Mouse (Mus musculus): Measurements from ENCODE around the gene Slc2a8. TPM values are rescaled to one million over a fixed set of nuclear protein-coding genes. Genes with fewer than 3 reads are reported as not detected.

The Slc2a8 gene
- total and polyA plus RNA-seq, 2 experiments, result 7.9 to 59.4 TPM

DNA sequence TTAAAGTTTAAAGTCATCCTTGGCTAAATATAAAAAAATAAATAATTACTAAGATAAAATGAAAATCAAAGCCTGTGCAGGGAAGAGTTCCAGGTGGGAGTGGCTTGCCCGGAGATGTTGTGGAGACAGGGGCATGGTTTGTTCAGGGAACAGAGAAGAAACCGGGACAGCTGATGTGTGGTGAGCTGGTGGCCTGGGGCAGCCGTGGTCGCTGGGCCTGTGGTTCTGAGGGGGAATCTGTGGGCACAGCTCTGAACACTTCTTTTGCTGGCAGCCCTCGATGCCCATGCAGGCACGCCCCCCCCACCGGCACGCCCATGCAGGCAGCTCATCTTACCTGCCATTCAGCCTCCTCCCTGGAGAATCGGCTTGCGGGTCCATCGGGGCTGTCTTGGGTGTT, 34.4 kb downstream of the Slc2a8 start:
- Histone ChIP-seq H3K4me3 (ENCODE audit: insufficient read depth, low read depth, low read length) (no peak overlapping the region), H3K9ac (ENCODE audit: low read depth, low read length) (no peak overlapping the region), H3K4me1 (ENCODE audit: control insufficient read depth, insufficient read depth, low read length) (no peaks in the 10 kb centered on the region), H3K27ac (replicated peaks; ENCODE audit: insufficient read depth, low read depth, low read length) (no peak overlapping the region), H3K79me2 (ENCODE audit: control insufficient read depth, insufficient read depth, low read length) (no peaks in the 10 kb centered on the region), H3K36me3 (ENCODE audit: control insufficient read depth, insufficient read depth, low read length) (peaks cover 8% of the 10 kb centered on the region; the same call in 1 of the 2 replicates), H3K27me3 (ENCODE audit: control insufficient read depth, insufficient read depth, low read length) (no peaks in the 10 kb centered on the region)
- TF ChIP-seq CTCF (IDR thresholded peaks at IDR 0.05; ENCODE audit: low read depth, low read length), result no peak
- TF ChIP-seq POLR2A (IDR thresholded peaks at IDR 0.05; ENCODE audit: extremely low read depth, insufficient read depth, low read length), result no peak
- no peak for DNase-seq (ENCODE audit: extremely low read depth, low read depth, low spot score)
- WGBS, result 94% methylated on average over 11 of the region's 11 CpGs

DNA sequence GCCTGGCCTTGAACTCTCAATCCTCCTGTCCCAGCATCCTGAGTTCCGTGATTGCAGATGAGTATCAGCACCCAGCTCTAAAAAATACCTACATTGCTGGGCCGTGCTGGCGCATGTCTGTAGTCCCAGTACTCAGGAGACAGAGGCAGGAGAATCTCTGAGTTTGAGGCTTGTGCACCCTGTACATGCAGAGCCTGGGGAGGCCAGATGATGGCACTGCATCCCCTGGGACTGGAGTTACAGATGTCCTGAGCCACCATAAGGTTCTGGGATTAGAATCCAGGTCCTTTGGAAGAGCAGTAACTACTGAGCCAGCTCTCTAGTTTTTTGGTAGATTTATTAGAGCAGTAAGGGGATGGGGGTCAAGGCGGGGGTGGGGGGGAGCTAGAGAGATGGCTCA, 41.4 kb downstream of the Slc2a8 start:
- no peaks in the 10 kb centered on the region for H3K79me2 ChIP-seq (ENCODE audit: control insufficient read depth, insufficient read depth, low read length)
- H3K27ac ChIP-seq (replicated peaks; ENCODE audit: insufficient read depth, low read depth, low read length), result no peak overlapping the region
- no peaks in the 10 kb centered on the region for H3K27me3 ChIP-seq (ENCODE audit: control insufficient read depth, insufficient read depth, low read length)
- H3K4me3 ChIP-seq (ENCODE audit: insufficient read depth, low read depth, low read length), result no peak overlapping the region
- H3K4me1 ChIP-seq (ENCODE audit: control insufficient read depth, insufficient read depth, low read length), result no peaks in the 10 kb centered on the region
- no peak for DNase-seq (ENCODE audit: extremely low read depth, low read depth, low spot score)
- 97% methylated on average over 4 of the region's 4 CpGs for WGBS
- H3K36me3 ChIP-seq (ENCODE audit: control insufficient read depth, insufficient read depth, low read length), result peaks cover 9% of the 10 kb centered on the region; the same call in 1 of the 2 replicates
- H3K9ac ChIP-seq (ENCODE audit: low read depth, low read length), result no peak overlapping the region
- no peak for TF ChIP-seq POLR2A (IDR thresholded peaks at IDR 0.05; ENCODE audit: extremely low read depth, insufficient read depth, low read length)
- TF ChIP-seq CTCF (IDR thresholded peaks at IDR 0.05; ENCODE audit: low read depth, low read length), result peak; percentile 27; the same call in 1 of the 2 replicates

- H3K27ac ChIP-seq (replicated peaks; ENCODE audit: insufficient read depth, low read depth, low read length), result no peak overlapping the region
- 93% methylated on average over 5 of the region's 5 CpGs for WGBS
- H3K9ac ChIP-seq (ENCODE audit: low read depth, low read length), result no peak overlapping the region
- no peaks in the 10 kb centered on the region for H3K27me3 ChIP-seq (ENCODE audit: control insufficient read depth, insufficient read depth, low read length)
- H3K4me1 ChIP-seq (ENCODE audit: control insufficient read depth, insufficient read depth, low read length), result no peaks in the 10 kb centered on the region
- TF ChIP-seq CTCF (IDR thresholded peaks at IDR 0.05; ENCODE audit: low read depth, low read length) (peak; percentile 17; the same call in 1 of the 2 replicates), POLR2A (IDR thresholded peaks at IDR 0.05; ENCODE audit: extremely low read depth, insufficient read depth, low read length) (no peak)
- H3K4me3 ChIP-seq (ENCODE audit: insufficient read depth, low read depth, low read length), result no peak overlapping the region
- no peaks in the 10 kb centered on the region for H3K79me2 ChIP-seq (ENCODE audit: control insufficient read depth, insufficient read depth, low read length)
- DNase-seq (ENCODE audit: extremely low read depth, low read depth, low spot score), result peak; percentile 55
- H3K36me3 ChIP-seq (ENCODE audit: control insufficient read depth, insufficient read depth, low read length), result peaks cover 7% of the 10 kb centered on the region
Observed at GRCm38 (mm10) chr2:32939418-32939817, 42.5 kb downstream of the Slc2a8 start.

DNA sequence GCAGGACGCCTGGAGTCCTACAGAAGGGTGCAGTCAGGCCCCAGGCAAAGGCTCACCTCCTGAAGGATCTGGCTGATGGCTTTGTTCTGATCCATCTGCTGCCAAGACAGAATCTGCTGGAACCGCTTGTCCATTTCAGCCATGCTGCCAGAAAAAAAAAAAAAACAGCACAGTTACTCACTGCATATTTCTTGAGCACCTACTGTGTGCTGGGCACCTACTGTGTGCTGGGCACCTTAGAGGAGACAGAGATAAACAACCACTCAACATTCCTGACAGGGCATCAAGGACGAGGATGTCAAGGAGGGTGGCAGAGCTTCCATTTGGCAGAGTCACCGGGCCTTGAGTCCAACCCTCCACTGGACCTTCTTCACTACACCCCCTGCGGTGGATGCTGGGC, 43.1 kb downstream of the Slc2a8 start:
- 96% methylated on average over 5 of the region's 5 CpGs for WGBS
- no peak for DNase-seq (ENCODE audit: extremely low read depth, low read depth, low spot score)

GRCm38 (mm10) chr2:32931730-32932129, 50.2 kb downstream of the Slc2a8 start:
- H3K27me3 ChIP-seq (ENCODE audit: control insufficient read depth, insufficient read depth, low read length), result no peaks in the 10 kb centered on the region
- no peak overlapping the region for H3K4me3 ChIP-seq (ENCODE audit: insufficient read depth, low read depth, low read length)
- 91% methylated on average over 7 of the region's 7 CpGs for WGBS
- H3K9ac ChIP-seq (ENCODE audit: low read depth, low read length), result no peak overlapping the region
- H3K79me2 ChIP-seq (ENCODE audit: control insufficient read depth, insufficient read depth, low read length), result no peaks in the 10 kb centered on the region
- peaks cover 2% of the 10 kb centered on the region for H3K36me3 ChIP-seq (ENCODE audit: control insufficient read depth, insufficient read depth, low read length)
- TF ChIP-seq CTCF (IDR thresholded peaks at IDR 0.05; ENCODE audit: low read depth, low read length), result no peak
- no peak for TF ChIP-seq POLR2A (IDR thresholded peaks at IDR 0.05; ENCODE audit: extremely low read depth, insufficient read depth, low read length)
- no peak overlapping the region for H3K27ac ChIP-seq (replicated peaks; ENCODE audit: insufficient read depth, low read depth, low read length)
- no peak for DNase-seq (ENCODE audit: extremely low read depth, low read depth, low spot score)
- peaks cover 15% of the 10 kb centered on the region; the same call in 1 of the 2 replicates for H3K4me1 ChIP-seq (ENCODE audit: control insufficient read depth, insufficient read depth, low read length)

More for the DNA sequence above, 43.1 kb downstream of the Slc2a8 start:
- Histone ChIP-seq H3K4me3 (ENCODE audit: insufficient read depth, low read depth, low read length) (no peak overlapping the region), H3K79me2 (ENCODE audit: control insufficient read depth, insufficient read depth, low read length) (no peaks in the 10 kb centered on the region), H3K4me1 (ENCODE audit: control insufficient read depth, insufficient read depth, low read length) (no peaks in the 10 kb centered on the region), H3K36me3 (ENCODE audit: control insufficient read depth, insufficient read depth, low read length) (peaks cover 5% of the 10 kb centered on the region), H3K9ac (ENCODE audit: low read depth, low read length) (no peak overlapping the region), H3K27ac (replicated peaks; ENCODE audit: insufficient read depth, low read depth, low read length) (no peak overlapping the region), H3K27me3 (ENCODE audit: control insufficient read depth, insufficient read depth, low read length) (no peaks in the 10 kb centered on the region)
- TF ChIP-seq CTCF (IDR thresholded peaks at IDR 0.05; ENCODE audit: low read depth, low read length) (no peak), POLR2A (IDR thresholded peaks at IDR 0.05; ENCODE audit: extremely low read depth, insufficient read depth, low read length) (no peak)

DNA sequence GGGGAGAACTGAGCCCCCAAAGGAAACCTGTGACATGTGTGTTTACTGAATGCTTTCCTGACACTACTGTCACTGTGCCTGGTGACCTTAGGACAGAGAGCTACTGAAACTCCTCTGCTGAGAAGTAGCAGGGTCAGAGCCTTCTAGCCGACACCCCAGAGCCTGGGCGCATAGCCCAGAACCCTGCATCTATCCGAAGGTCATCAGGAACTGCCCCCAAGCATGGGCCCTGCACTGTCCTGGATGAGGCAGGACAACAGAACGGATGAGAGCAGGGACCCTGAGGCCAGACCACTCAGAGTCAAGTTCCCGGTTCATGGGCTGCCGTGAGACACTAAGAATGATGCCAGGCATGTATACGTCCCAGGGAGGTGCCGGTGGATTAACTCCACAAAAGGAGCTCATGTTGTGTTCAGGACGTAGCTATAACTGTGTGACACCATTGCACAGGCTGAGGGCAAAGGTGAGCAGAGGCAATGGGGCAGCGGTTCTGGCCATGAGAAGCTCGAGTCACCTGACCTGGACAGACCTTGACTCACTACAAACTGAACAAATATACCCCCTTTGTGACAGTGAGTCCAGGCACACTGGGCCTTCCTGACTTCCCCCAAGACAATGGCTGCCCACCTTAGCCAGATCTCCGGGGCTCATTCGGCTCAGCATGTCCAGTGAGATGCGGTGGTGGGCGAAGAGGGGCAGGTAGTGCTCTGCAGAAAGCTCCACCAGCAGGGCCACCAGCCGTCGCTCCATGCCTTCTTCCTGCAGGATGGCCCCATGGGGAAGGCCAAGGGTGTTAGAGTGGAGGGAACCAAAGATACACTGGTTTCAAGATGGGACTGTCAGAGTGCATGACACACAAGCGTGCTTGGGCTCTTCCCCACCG, 52.7 kb downstream of the Slc2a8 start:
- TF ChIP-seq POLR2A (IDR thresholded peaks at IDR 0.05; ENCODE audit: extremely low read depth, insufficient read depth, low read length), result no peak
- no peak for TF ChIP-seq CTCF (IDR thresholded peaks at IDR 0.05; ENCODE audit: low read depth, low read length)
- peak overlapping the region; percentile 79 for H3K27ac ChIP-seq (replicated peaks; ENCODE audit: insufficient read depth, low read depth, low read length)

More for the DNA sequence above, 52.7 kb downstream of the Slc2a8 start:
- peak; percentile 88 for DNase-seq (ENCODE audit: extremely low read depth, low read depth, low spot score)
- 53% methylated on average over 19 of the region's 19 CpGs for WGBS
- Histone ChIP-seq H3K79me2 (ENCODE audit: control insufficient read depth, insufficient read depth, low read length) (no peaks in the 10 kb centered on the region), H3K4me1 (ENCODE audit: control insufficient read depth, insufficient read depth, low read length) (peaks cover 15% of the 10 kb centered on the region; the same call in 1 of the 2 replicates), H3K36me3 (ENCODE audit: control insufficient read depth, insufficient read depth, low read length) (no peaks in the 10 kb centered on the region), H3K4me3 (ENCODE audit: insufficient read depth, low read depth, low read length) (no peak overlapping the region), H3K9ac (ENCODE audit: low read depth, low read length) (peak overlapping the region; percentile 21), H3K27me3 (ENCODE audit: control insufficient read depth, insufficient read depth, low read length) (no peaks in the 10 kb centered on the region)
